Mouse (Mus musculus): ENCODE results near the gene Ackr4.
A peak's percentile ranks its signal among the peaks of the same experiment; 100 is the strongest.

Gene Ackr4

DNA sequence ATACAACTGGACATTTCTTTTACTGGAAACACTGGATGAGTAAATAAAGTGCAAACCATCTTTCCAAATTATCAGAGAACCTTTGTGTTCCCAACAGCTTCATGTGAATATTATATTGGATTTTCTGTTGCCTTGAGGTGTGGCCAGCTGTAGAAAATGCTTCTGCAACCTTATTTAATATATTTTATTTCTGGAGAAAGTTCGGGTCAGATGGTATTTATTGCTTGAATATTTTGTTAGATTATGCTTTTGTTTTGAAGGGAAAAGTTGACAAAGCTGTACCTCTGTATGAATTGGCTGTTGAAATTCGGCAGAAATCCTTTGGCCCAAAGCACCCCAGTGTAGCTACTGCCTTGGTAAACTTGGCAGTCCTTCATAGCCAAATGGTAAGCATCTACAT, 86.4 kb downstream of the Ackr4 start, which contains the start of gene Gm28305:
Gene Gm28305 (plus strand): TSS at position 301 of the 400 bp plus-strand sequence.
- DNase-seq (ENCODE audit: low spot score in 2 of 2): no peak

DNA sequence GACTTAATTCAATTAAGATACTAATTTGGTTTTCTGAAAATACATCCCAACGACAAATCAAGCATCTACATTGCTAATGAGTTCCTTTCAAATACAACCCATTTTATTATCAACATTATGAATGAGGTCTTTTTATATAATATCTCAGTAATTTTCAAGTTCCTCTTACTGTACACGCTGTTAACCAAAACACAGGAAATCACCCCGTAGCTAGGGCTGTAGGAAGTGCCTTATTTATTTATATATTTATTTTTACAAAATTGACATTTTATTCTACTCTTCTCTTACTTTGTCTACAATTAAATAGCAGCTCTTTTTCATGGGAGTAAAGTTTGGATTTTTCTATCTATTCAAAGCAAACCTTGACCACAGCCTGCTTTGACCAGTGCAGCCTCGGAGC, 87.0 kb downstream of the Ackr4 start:
- no peak for DNase-seq (ENCODE audit: low spot score in 2 of 2)

DNA sequence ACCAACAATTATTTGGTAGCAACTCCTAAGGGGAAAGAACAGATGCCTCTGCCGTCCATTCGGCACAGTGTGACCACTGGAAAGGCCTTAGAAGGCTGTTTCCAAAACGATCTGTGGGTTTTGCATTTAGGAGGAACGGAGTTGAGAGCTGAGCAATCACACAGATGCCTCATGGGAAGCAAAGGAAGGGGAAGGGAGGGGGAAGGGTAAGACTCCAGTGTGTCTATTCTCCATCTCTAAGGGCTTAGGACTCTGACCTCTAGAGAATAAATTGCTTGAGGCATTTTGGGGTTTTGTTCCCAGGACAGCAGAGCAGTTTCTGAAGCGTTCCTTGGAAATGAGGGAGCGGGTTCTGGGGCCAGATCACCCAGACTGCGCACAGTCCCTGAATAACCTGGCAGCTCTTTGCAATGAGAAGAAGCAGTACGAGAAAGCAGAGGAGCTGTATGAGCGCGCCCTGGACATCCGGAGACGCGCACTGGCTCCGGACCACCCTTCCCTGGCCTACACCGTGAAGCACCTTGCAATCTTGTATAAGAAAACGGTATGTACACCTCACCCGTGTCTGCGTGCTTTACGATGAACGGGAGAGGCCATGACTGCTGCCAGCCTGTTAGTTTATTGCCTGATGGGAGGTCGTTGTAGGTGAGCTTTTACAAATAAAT, 87.6 kb downstream of the Ackr4 start:
- no peak for DNase-seq (ENCODE audit: low spot score in 2 of 2)

DNA sequence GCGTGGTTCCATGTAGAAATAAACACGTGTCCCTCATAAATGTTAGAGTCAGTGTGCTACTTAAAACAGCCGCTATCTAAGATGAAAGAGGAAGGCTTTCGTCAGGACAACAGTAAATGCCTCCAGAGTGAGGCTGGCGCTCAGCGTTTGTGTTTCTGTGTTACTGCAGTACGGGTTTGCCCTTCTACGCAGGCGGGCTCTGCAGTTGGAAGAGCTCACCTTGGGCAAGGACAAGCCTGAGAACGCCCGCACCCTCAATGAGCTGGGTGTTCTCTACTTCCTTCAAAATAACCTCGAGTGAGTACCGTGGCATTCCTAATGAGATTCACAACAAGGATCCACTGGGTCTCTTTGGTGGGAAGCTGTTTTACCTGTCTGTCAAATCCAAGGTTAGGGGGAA, 88.5 kb downstream of the Ackr4 start:
- DNase-seq (ENCODE audit: low spot score in 2 of 2): no peak

DNA sequence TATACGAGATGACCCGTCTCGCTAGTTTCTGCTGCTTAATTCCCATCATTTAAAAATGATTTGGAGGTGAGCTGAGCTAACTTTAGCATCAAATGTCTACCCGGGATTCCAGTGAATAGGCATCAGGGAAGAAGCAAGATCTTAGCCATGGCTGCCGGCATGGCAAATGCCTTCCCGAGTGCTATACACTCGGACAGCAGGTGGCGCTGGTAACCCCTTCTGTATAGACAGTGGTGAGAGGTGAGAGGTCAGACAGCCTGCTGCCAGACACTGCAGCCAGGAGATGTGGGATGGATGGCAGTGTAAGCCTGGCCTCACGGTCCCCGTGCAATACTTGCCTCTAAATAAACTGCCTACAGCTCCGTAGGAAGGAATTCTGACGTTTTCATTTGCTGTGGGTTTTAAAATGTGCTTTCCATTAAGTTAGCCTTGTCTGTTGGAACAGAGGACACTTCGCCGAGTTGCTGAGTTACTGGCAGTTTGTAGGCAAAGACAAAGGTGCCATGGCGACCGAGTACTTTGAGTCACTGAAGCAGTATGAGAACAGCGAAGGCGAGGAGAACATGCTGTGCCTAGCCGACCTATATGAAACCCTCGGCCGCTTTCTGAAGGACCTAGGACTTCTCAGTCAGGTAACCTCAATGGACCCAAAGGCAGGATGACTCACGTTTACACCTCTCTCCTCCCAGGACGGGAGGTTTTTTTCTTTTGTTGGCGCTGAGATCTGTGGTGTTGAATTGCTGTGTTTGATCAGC, 91.3 kb downstream of the Ackr4 start:
- peak; percentile 66 to 86 for DNase-seq (ENCODE audit: low spot score in 2 of 2)

DNA sequence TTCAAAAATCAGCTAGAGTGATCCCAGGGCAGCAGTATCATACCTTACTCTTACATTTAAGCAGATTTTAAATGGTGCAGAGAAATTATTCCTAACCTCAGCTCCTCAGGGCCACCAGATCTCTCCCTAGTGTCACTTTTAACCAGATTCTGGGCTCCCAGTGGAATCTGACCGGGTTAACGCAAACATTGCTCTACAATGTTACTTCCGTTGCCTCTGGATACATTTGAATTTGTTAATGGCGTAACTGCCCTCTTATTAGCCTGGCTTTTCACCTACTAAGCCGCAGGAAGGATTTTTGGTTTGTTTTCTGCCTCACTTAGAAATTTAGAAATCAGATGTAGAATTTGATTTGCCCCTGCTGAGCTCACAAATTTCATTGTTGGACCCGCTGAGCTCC, 92.0 kb downstream of the Ackr4 start:
- DNase-seq (ENCODE audit: low spot score in 2 of 2): no peak

DNA sequence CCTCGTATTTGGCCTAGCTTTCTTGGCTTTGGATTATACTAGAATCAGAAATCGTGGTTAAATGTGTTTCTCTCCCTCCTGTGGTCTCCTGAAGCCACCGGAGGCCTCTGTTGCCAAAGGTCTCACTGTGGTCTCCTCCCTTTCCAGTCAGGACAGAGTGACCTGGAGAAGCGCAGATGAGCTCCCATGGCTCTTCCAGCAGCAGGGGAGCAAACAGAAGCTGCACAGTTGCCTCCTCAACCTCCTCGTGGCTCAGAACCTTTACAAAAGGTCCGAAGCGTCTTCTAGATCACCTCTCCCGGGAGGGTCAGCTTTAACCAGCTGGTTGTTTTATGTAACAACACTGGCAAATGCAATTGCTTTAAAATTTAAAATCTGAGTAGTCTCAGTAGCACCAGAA, 92.5 kb downstream of the Ackr4 start:
- DNase-seq (ENCODE audit: low spot score in 2 of 2): no peak
